In the genomic region with DNA sequence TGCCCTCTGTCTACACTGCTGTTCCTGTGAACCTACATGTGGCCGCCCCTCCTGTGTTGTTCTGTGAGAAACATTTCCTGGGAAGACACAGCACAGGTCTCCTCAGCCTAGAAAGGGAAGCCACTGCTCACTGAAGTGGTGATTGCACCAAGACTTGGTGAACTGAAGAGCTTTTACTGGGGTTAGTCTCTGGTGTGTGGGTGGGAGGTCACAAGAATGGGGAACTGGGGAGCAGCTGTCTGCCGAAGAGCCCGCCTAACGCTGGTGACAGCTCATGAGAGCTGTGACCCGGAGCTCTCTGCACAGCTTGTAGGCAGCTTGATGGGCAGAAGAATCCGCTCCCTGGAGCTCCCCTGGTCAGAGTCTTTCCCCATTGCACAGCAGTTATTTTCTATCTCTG, we compare ENCODE assay signal across 14 mouse cellular contexts.
DNase-seq lines count a peak whose midpoint lies in the region; ATAC-seq lines count a peak whose summit lies in the region.
"Had no signal": no experiment of that assay in that cellular context is flagged by ENCODE, and none has a peak within 500 bp of the region (broad histone marks: within the 10 kb centered on the region; RNA-seq: fewer than 3 reads in every experiment).

No protein-coding gene starts in this region.

- DNase-seq in lung, postnatal 36 days, result peak; percentile 4
- no peak for DNase-seq in lung, postnatal 10 days
- DNase-seq in A20 (ENCODE audit: low read depth, low spot score), result peak; percentile 33
- no peak for DNase-seq in urinary bladder, postnatal 4 days (ENCODE audit: low spot score in 2 of 2)
- DNase-seq: adrenal gland, adult 2 months; adrenal gland, postnatal 25 days; cerebellum, adult 2 months; cerebellum, postnatal 14 days; gastrocnemius, postnatal 14 days; heart, postnatal 36 days had no signal

- peak; percentile 86 for ATAC-seq in common myeloid progenitor, adult 5-6 weeks (replicated peaks; ENCODE audit: low read depth, poor library complexity, severe bottlenecking)
- peak; percentile 93 for ATAC-seq in megakaryocyte progenitor cell, adult 5-6 weeks (replicated peaks; ENCODE audit: poor library complexity)
- ATAC-seq: forebrain, embryonic 16.5 days; hindbrain, embryonic 16.5 days had no signal

Comparison
In these comparisons a context has a peak if more than half of its experiments do, and no peak if none do; other contexts are left out.
1. DNase-seq: peak in lung, postnatal 36 days (single experiment) and A20 (single experiment); none in lung, postnatal 10 days (single experiment) and urinary bladder, postnatal 4 days (0 of 2).